Mouse (Mus musculus) thymus, adult 2 months (tissue): Measurements from ENCODE around the gene Emx2.

ENCODE experiments used
- CTCF ChIP-seq: fragments of 200-500 bp; IDR thresholded peaks from 2 replicates; pipeline ENCODE4 v1.5.1; 2012; ENCODE audit warnings: mild to moderate bottlenecking, control low read depth, low read length, moderate library complexity, borderline replicate concordance; ENCODE audit not compliant: control insufficient read depth, poor library complexity, insufficient read depth; ENCODE audit errors: extremely low read depth
- POLR2A ChIP-seq: fragments of 200-500 bp; IDR thresholded peaks from 2 replicates; pipeline ENCODE4 v1.6.1; 2012; ENCODE audit warnings: mild to moderate bottlenecking, low read length, control low read depth, moderate library complexity; ENCODE audit not compliant: control insufficient read depth, poor library complexity, insufficient read depth; ENCODE audit errors: extremely low read depth

GRCm38 (mm10) chr19:59452321-59452720, 5.9 kb upstream of the Emx2 start:
- no peak for TF ChIP-seq CTCF
- no peak for TF ChIP-seq POLR2A
